Comparison of ENCODE assay signal across 30 mouse cellular contexts in the genomic region with DNA sequence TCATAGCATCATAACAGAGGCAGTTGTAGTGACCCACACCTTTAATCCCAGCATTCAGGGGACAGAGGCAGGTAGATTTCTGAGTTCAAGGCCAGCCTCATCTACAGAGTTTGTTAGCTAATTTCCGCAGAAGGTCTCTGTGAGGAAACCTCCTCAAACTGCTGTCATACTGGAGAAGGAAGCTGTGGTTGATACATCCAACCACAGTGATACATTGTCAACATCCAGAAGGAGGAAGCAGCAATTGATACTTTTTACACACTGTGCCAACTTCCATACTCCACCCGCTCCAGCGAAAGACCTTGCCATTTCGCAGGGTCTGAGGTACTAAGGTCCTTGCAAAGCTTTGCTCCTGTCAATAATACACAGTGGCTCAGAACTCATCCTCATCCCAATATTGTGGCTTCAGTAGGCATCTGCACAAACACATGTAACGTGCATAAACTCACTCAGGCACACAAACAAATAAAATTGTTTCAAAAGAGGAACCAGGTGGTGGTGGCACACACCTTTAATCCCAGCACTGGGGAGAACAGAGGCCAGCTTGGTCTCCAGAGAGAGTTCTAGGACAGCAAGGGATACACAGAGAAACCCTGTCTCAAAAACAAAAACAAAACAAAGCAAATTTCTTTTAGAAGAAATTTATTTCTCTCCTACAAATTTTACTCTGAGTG. TPM values are rescaled to one million over a fixed set of nuclear protein-coding genes. Genes with fewer than 3 reads are reported as not detected.
DNase-seq lines count a peak whose midpoint lies in the region; ATAC-seq and TF ChIP-seq lines count a peak whose summit lies in the region.
"Had no signal": no experiment of that assay in that cellular context is flagged by ENCODE, and none has a peak within 500 bp of the region (broad histone marks: within the 10 kb centered on the region; RNA-seq: fewer than 3 reads in every experiment).

No protein-coding gene starts in this region.

- H3K27ac ChIP-seq in bone marrow, adult 2 months (ENCODE audit: control insufficient read depth, insufficient read depth, low read depth, low read length, poor library complexity), result peak overlapping the region; percentile 67; the same call in 1 of the 2 replicates
- H3K27ac ChIP-seq in cerebellum, adult 2 months (ENCODE audit: insufficient read depth, low read length), result no peak overlapping the region
- no peak overlapping the region for H3K27ac ChIP-seq in hindbrain, embryonic 16.5 days (ENCODE audit: low read depth, low read length)
- H3K27ac ChIP-seq: embryonic facial prominence, embryonic 10.5 days; forebrain, embryonic 13.5 days; heart, embryonic 15.5 days; hindbrain, postnatal 0 days; kidney, embryonic 15.5 days; limb, embryonic 13.5 days; midbrain, embryonic 15.5 days had no signal

- no peak overlapping the region for H3K4me2 ChIP-seq in hindbrain, embryonic 16.5 days (ENCODE audit: low read length)
- H3K4me2 ChIP-seq: forebrain, embryonic 13.5 days; heart, embryonic 15.5 days; kidney, embryonic 15.5 days; limb, embryonic 13.5 days; midbrain, embryonic 15.5 days had no signal

- WGBS in bone marrow, adult 2 months, result 2% methylated on average over 5 of the region's 5 CpGs
- 81% methylated on average over 5 of the region's 5 CpGs for WGBS in cerebellum, adult 2 months
- 86% methylated on average over 5 of the region's 5 CpGs for WGBS in hindbrain, embryonic 16.5 days

- peak; percentile 20 for DNase-seq in lung, postnatal 36 days
- no peak for DNase-seq in lung, postnatal 14 days
- no peak for DNase-seq in cerebellum, adult 2 months
- no peak for DNase-seq in gastrocnemius, postnatal 25 days
- DNase-seq: adrenal gland, postnatal 14 days; cerebellum, adult 11-12 months; cerebellum, postnatal 36 days; heart, postnatal 4 days; thymus, postnatal 4 days had no signal

- no peak for TF ChIP-seq POLR2A in bone marrow, adult 2 months (IDR thresholded peaks at IDR 0.05; ENCODE audit: borderline replicate concordance, control insufficient read depth, low read depth, low read length)
- TF ChIP-seq POLR2A in cerebellum, adult 2 months (IDR thresholded peaks at IDR 0.05; ENCODE audit: borderline replicate concordance, insufficient read depth, low read length), result no peak

- H3K4me1 ChIP-seq in bone marrow, adult 2 months (ENCODE audit: control insufficient read depth, insufficient read depth, low read length), result no peaks in the 10 kb centered on the region; the same call in 1 of the 2 replicates
- peaks cover 19% of the 10 kb centered on the region for H3K4me1 ChIP-seq in megakaryocyte, embryonic 14.5 days
- no peaks in the 10 kb centered on the region for H3K4me1 ChIP-seq in cerebellum, adult 2 months (ENCODE audit: control insufficient read depth, insufficient read depth, low read length)
- no peaks in the 10 kb centered on the region for H3K4me1 ChIP-seq in hindbrain, embryonic 16.5 days (ENCODE audit: control insufficient read depth, insufficient read depth, low read depth, low read length)
- H3K4me1 ChIP-seq: forebrain, embryonic 13.5 days; heart, embryonic 15.5 days; kidney, embryonic 15.5 days; midbrain, embryonic 15.5 days had no signal

- no peak for ATAC-seq in hindbrain, embryonic 16.5 days
- ATAC-seq: CD4-positive, CD25-positive, alpha-beta regulatory T cell, adult 4 months; forebrain, embryonic 13.5 days; hindbrain, postnatal 0 days; intestine, postnatal 0 days; midbrain, embryonic 15.5 days had no signal

- H3K9ac ChIP-seq in hindbrain, embryonic 16.5 days (ENCODE audit: low read depth, low read length), result no peak overlapping the region
- H3K9ac ChIP-seq: forebrain, embryonic 13.5 days; heart, embryonic 15.5 days; kidney, embryonic 15.5 days; limb, embryonic 13.5 days; midbrain, embryonic 15.5 days had no signal

- peaks cover 1% of the 10 kb centered on the region; the same call in 1 of the 2 replicates for H3K9me3 ChIP-seq in megakaryocyte, embryonic 14.5 days
- H3K9me3 ChIP-seq in hindbrain, embryonic 16.5 days (ENCODE audit: control insufficient read depth, low read length), result no peaks in the 10 kb centered on the region
- H3K9me3 ChIP-seq: embryonic facial prominence, embryonic 10.5 days; forebrain, embryonic 13.5 days; heart, embryonic 15.5 days; kidney, embryonic 15.5 days; midbrain, embryonic 15.5 days had no signal

- H3K4me3 ChIP-seq in bone marrow, adult 2 months (replicated peaks; ENCODE audit: control insufficient read depth, low read depth, low read length), result peak overlapping the region; percentile 57
- peak overlapping the region; percentile 64 for H3K4me3 ChIP-seq in megakaryocyte, embryonic 14.5 days (replicated peaks)
- no peak overlapping the region for H3K4me3 ChIP-seq in cerebellum, adult 2 months (replicated peaks; ENCODE audit: insufficient read depth, low read depth, low read length)
- H3K4me3 ChIP-seq in hindbrain, embryonic 16.5 days (ENCODE audit: low read length), result no peak overlapping the region
- H3K4me3 ChIP-seq: embryonic facial prominence, embryonic 10.5 days; forebrain, embryonic 13.5 days; heart, embryonic 15.5 days; kidney, embryonic 15.5 days; limb, embryonic 13.5 days; midbrain, embryonic 15.5 days had no signal

- H3K36me3 ChIP-seq in megakaryocyte, embryonic 14.5 days (replicated peaks; ENCODE audit: low read length), result no peaks in the 10 kb centered on the region
- no peaks in the 10 kb centered on the region for H3K36me3 ChIP-seq in hindbrain, embryonic 16.5 days (ENCODE audit: control insufficient read depth, insufficient read depth, low read length)
- H3K36me3 ChIP-seq: embryonic facial prominence, embryonic 10.5 days; heart, embryonic 15.5 days; kidney, embryonic 15.5 days; limb, embryonic 13.5 days; midbrain, embryonic 15.5 days had no signal

- no peak for TF ChIP-seq CTCF in bone marrow, adult 2 months (IDR thresholded peaks at IDR 0.05; ENCODE audit: control insufficient read depth, insufficient read depth, low read length)
- TF ChIP-seq CTCF in cerebellum, adult 2 months (IDR thresholded peaks at IDR 0.05; ENCODE audit: borderline replicate concordance, insufficient read depth, low read depth, low read length), result no peak

- H3K27me3 ChIP-seq in megakaryocyte, embryonic 14.5 days (replicated peaks), result no peaks in the 10 kb centered on the region
- H3K27me3 ChIP-seq in cerebellum, adult 2 months (ENCODE audit: control insufficient read depth, insufficient read depth, low read length), result no peaks in the 10 kb centered on the region
- H3K27me3 ChIP-seq in hindbrain, embryonic 16.5 days (replicated peaks; ENCODE audit: control insufficient read depth, insufficient read depth, low read length), result no peaks in the 10 kb centered on the region
- H3K27me3 ChIP-seq: forebrain, embryonic 13.5 days; heart, embryonic 15.5 days; kidney, embryonic 15.5 days; limb, embryonic 13.5 days; midbrain, embryonic 15.5 days had no signal

RNA-seq across cellular contexts. Expression of a gene that starts 27.0 kb away (rescaled TPM):
- 8.4 and 14.2 TPM in 2 replicates for polyA plus RNA-seq in bone marrow, adult 2 months (2011; ENCODE audit: insufficient read depth, insufficient read length, low replicate concordance, missing spikeins)
- 11.1 and 19.3 TPM in 2 replicates for polyA plus RNA-seq in megakaryocyte, embryonic 14.5 days (2012; ENCODE audit: insufficient read depth, low replicate concordance)
- 24.7 and 26.3 TPM in 2 replicates for polyA plus RNA-seq in cerebellum, adult 2 months (2012; rRNA removed)
- polyA plus RNA-seq in hindbrain, embryonic 16.5 days (2015; fragmentation: Nextera tagmentation; extraction: Ambion mirVana), result 42.9 and 45.2 TPM in 2 replicates
- 10 to 100 TPM; 43.6 to 48.4 TPM for total RNA-seq in gastrocnemius, postnatal 25 days (2021)

RNA-seq across cellular contexts. Expression of a gene that starts 53.1 kb away (rescaled TPM):
- not detected in 2 replicates for polyA plus RNA-seq in bone marrow, adult 2 months (2011; ENCODE audit: insufficient read depth, insufficient read length, low replicate concordance, missing spikeins)
- polyA plus RNA-seq in megakaryocyte, embryonic 14.5 days (2012; ENCODE audit: insufficient read depth, low replicate concordance), result not detected in 2 replicates
- 0.48 and 0.64 TPM in 2 replicates for polyA plus RNA-seq in cerebellum, adult 2 months (2012; rRNA removed)
- 0.40 and 0.58 TPM in 2 replicates for polyA plus RNA-seq in hindbrain, embryonic 16.5 days (2015; fragmentation: Nextera tagmentation; extraction: Ambion mirVana)
- under 1 TPM in 1 of 2 experiments, not detected in 1; 0.08 TPM for total RNA-seq in gastrocnemius, postnatal 25 days (2021)
- total RNA-seq: adrenal gland, postnatal 14 days; ES-E14; gastrocnemius, adult 8-10 months; heart, adult 18-20 months; heart, postnatal 4 days; layer of hippocampus, postnatal 10 days; left cerebral cortex, postnatal 10 days had no signal
- polyA plus RNA-seq: CD4-positive, CD25-positive, alpha-beta regulatory T cell, adult 4 months; forebrain, embryonic 13.5 days; frontal cortex, adult 2 months; heart, embryonic 15.5 days; intestine, postnatal 0 days; kidney, embryonic 15.5 days; large intestine, adult 2 months; liver, embryonic 16.5 days; small intestine, adult 2 months had no signal

Comparison
In these comparisons a context has a peak if more than half of its experiments do, and no peak if none do; other contexts are left out.
1. H3K4me3 ChIP-seq: peak in bone marrow, adult 2 months (single experiment) and megakaryocyte, embryonic 14.5 days (single experiment); none in cerebellum, adult 2 months (single experiment) and hindbrain, embryonic 16.5 days (single experiment).